Mouse (Mus musculus): ENCODE data around the gene Snx25.

- TF ChIP-seq CTCF (IDR thresholded peaks at IDR 0.05) (no peak), EP300 (IDR thresholded peaks at IDR 0.05) (no peak)
These were observed 28.2 kb upstream of the Snx25 start for GRCm38 (mm10) chr8:46180136-46180535.

Data from lung, postnatal 0 days (tissue).